Mouse (Mus musculus): ENCODE results near the gene Golga2.

- TF ChIP-seq CTCF (IDR thresholded peaks at IDR 0.05; ENCODE audit: borderline replicate concordance, insufficient read depth, low read length) (no peak), POLR2A (IDR thresholded peaks at IDR 0.05; ENCODE audit: low read depth, low read length) (no peak; the same call in 1 of the 2 replicates)
Observed at GRCm38 (mm10) chr2:32316887-32317656, 29.9 kb downstream of the Golga2 start.
